Mouse (Mus musculus): ENCODE measurements around the gene Ppp2r5d. TPM values are rescaled to one million over a fixed set of nuclear protein-coding genes. Genes with fewer than 3 reads are reported as not detected.

Ppp2r5d gene
- polyA plus RNA-seq, 1 experiment from 2014 or later: 111 TPM

DNA sequence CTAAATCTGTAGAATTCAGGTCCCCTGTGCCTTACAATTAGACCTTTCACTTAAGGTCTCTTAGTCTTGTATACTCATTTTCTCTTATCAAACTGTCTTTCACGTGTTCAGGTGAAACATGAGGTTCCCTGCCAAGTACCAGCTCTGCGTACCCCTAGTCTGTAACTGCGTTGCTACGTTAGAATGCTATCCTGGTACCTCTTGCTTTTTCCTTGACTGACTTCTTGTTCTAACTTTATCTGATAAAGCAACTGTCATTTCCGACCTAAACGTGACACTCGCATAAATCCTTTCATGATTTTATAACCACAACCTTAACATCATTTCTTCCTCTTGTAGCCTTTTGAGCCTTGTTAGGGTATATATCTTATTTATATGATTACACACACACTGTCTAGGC lies 7.5 kb upstream of the Ppp2r5d start:
- H3K9ac ChIP-seq: peak overlapping the region; percentile 91; the same call in 1 of the 2 replicates
- no peaks in the 10 kb centered on the region for H3K27me3 ChIP-seq
- H3K4me1 ChIP-seq: peaks cover 16% of the 10 kb centered on the region
- H3K4me3 ChIP-seq (replicated peaks): peak overlapping the region; percentile 100
- no peaks in the 10 kb centered on the region for H3K9me3 ChIP-seq
- H3K36me3 ChIP-seq (replicated peaks): peaks cover 33% of the 10 kb centered on the region
- peak overlapping the region; percentile 100 for H3K4me2 ChIP-seq
- no peak overlapping the region for H3K27ac ChIP-seq
- 80% methylated on average over 7 of the region's 7 CpGs for whole genome bisulfite sequencing
- no peak for ATAC-seq (ENCODE audit: low FRiP score)

DNA sequence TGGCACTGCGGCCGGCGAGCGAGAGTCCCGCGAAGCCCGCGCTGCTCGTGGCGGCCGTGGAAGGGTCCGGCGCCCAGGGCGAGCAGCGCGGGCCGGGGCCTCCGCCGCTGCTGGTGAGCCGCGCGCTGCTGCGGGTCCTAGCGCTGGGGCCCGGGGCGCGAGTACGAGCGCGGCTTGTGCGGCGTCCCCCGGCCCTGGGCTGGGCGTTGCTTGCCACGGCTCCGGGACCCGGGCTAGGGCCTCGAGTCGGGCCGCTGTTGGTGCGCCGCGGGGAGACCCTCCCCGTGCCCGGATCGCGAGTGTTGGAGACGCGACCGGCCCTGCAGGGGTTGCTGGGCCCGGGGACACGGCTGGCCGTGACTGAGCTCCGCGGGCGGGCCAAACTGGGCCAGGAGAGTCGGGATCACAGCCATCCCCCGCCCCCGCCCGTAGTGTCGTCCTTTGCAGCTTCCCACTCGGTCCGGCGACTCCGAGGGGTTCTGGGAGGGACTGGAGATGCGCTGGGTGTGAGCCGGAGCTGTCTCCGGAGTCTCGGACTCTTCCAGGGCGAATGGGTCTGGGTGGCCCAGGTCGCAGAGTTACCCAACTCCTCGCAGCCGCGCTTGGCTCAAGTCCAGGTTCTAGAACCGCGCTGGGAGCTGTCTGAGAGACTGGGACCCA lies 6.8 kb upstream of the Ppp2r5d start:
- Histone ChIP-seq H3K9ac (peak overlapping the region; percentile 91), H3K27me3 (no peaks in the 10 kb centered on the region), H3K4me3 (replicated peaks) (peak overlapping the region; percentile 100), H3K36me3 (replicated peaks) (peaks cover 28% of the 10 kb centered on the region), H3K9me3 (no peaks in the 10 kb centered on the region), H3K27ac (peak overlapping the region; percentile 60), H3K4me1 (peaks cover 16% of the 10 kb centered on the region), H3K4me2 (peak overlapping the region; percentile 100)
- no peak; the same call in none of the 2 replicates for ATAC-seq (ENCODE audit: low FRiP score)
- WGBS: 1% methylated on average over 52 of the region's 76 CpGs

DNA sequence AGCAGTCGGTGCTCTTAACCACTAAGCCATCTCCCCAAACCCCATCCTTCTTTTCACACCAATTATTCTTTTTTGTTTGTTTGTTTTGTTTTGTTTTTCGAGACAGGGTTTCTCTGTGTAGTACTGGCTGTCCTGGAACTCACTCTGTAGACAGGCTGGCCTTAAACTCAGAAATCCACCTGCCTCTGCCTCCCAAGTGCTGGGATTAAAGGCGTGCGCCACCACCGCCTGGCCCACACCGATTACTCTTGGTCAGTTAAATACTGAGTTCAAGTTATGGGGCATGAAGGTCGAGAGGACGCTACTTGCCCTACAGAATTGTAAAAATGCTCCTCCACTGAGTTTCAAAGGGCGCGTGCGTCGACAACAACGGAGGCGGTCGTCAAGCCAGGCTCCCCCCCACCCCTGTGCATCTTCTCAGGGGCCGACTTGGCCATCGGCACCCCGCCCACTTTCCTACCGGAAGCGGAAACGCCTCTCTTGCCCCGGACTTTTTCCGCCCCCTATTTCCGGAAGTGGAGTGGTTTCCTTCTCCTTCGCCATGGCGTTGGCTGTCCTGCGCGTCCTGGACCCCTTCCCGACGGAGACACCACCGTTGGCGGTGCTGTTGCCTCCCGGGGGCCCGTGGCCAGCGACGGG lies 6.2 kb upstream of the Ppp2r5d start, which contains the start of gene Pex6:
Gene Pex6, plus strand, starts transcription at position 505 of the 639 bp plus-strand sequence.
- Histone ChIP-seq H3K4me2 (peak within 1 kb of the TSS; percentile 100), H3K9ac (peak within 1 kb of the TSS; percentile 91), H3K27ac (peak within 1 kb of the TSS; percentile 82), H3K27me3 (no peaks in the 10 kb centered on the region), H3K36me3 (replicated peaks) (peaks cover 23% of the 10 kb centered on the region), H3K4me3 (replicated peaks) (peak within 1 kb of the TSS; percentile 100), H3K4me1 (peaks cover 19% of the 10 kb centered on the region), H3K9me3 (no peaks in the 10 kb centered on the region)
- ATAC-seq (ENCODE audit: low FRiP score): peak; percentile 93
- 10% methylated on average over 36 of the region's 36 CpGs for WGBS

DNA sequence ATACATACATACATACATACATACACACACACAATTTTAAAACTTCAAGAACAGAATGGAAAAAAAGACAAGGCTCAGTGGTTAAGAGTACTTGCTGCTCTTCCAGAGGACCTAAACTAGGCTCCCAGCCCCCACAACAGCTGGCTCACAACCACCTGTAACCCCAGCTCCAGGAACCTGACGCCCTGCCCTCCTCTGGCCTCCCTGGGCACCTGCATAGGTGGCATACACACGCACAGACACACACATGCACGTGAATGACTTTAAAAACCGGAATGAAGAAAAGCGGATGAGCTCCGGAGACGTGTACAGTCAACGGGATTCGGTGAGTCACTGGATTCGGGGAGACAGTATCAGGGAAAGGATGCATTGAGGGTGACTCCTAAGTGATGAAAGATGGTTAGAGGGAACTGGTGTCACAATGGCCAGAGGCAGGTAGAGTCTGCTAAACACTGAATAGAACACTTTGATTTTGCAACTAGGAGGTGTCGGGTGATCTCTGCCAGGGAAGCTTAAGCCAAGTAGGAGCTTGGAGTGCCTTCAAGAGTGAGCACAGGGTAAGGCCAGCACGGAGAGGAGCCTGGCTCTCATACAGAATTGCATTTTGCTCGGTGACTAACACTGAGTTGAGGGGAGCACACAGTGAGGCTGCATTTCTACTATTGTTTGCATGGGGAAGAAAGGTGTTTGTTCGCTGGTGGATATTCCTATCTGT lies 1.6 kb upstream of the Ppp2r5d start:
- Histone ChIP-seq H3K36me3 (replicated peaks) (no peaks in the 10 kb centered on the region), H3K27me3 (no peaks in the 10 kb centered on the region), H3K4me3 (replicated peaks) (no peak overlapping the region), H3K9ac (no peak overlapping the region), H3K9me3 (no peaks in the 10 kb centered on the region), H3K27ac (no peak overlapping the region), H3K4me2 (peak overlapping the region; percentile 11; the same call in 1 of the 2 replicates), H3K4me1 (peaks cover 34% of the 10 kb centered on the region)
- 92% methylated on average over 14 of the region's 14 CpGs for WGBS
- ATAC-seq (ENCODE audit: low FRiP score): no peak

DNA sequence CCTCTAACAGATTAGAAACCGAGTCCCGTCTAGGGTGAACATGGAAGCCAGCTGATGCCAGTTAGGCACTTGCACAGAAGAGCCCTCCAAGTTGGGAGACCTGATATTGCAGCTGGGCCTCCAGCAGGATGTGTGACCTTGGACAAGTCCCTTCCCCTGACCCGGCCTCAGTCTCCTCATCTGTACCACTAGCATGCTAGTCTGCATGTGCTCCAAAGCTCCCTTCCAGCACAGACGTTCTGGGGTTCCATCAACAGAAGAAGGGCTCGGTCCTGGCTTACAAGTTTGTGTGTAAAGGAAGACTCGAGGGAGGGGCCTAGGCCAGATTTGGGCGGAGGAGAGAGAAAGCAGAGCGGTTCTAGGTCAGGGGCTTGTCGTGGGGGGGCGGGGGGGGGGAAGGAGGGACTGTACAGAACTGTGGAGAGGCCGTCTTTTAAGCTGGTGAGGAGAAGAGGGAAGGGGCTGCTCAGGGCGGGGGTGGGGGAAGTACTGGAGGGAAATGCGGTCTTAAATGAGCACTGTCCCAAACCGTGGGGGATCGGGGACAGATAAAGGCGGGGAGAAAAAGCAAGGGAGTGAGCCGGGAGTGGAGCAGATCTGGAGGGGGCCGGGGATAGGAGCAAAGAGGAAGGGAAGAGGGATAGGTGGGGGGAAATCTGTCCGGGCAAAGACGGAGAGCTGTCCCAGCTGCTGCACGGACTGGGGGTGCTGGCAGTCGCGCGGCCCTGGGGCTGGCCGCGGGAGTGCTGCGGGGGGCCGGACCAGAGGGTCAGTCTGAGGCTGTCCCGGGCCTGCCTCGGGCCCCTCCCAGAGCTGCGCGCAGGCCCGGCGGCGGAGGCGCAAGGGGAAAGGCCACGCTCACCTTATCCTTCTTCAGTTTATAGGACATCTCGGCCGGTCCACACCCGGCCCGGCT lies 682 bp downstream of the Ppp2r5d start:
- Histone ChIP-seq H3K4me1 (peaks cover 39% of the 10 kb centered on the region), H3K9ac (peak overlapping the region; percentile 89), H3K36me3 (replicated peaks) (peaks cover 10% of the 10 kb centered on the region), H3K27ac (peak overlapping the region; percentile 87), H3K4me2 (peak overlapping the region; percentile 70), H3K27me3 (no peaks in the 10 kb centered on the region), H3K4me3 (replicated peaks) (peak overlapping the region; percentile 78), H3K9me3 (no peaks in the 10 kb centered on the region)
- WGBS: 4% methylated on average over 38 of the region's 41 CpGs
- peak; percentile 80 for ATAC-seq (ENCODE audit: low FRiP score)

DNA sequence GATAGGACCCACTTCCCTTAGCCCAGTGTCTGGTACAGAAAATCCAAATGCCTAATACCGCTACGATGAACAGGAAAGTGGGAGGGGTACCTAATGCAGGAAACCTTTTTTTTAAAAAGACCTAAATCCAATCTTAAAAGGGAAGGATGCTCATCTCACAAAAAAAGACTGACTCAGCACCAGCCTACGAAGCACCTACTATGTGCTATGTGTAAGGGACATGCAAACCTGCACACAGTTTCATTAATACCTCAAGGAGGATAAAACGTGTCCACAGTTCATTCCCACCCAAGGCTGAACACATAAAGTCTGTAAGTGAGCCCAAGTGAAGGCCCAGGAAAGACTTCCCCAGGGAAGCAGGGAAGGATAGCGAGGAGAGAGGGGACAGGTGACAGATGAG lies 2.4 kb downstream of the Ppp2r5d start:
- Histone ChIP-seq H3K36me3 (replicated peaks) (peaks cover 26% of the 10 kb centered on the region), H3K9ac (peak overlapping the region; percentile 89), H3K4me2 (peak overlapping the region; percentile 70), H3K4me1 (peaks cover 39% of the 10 kb centered on the region), H3K4me3 (replicated peaks) (no peak overlapping the region), H3K9me3 (no peaks in the 10 kb centered on the region), H3K27ac (no peak overlapping the region), H3K27me3 (no peaks in the 10 kb centered on the region)
- 93% methylated on average over 5 of the region's 5 CpGs for WGBS
- no peak for ATAC-seq (ENCODE audit: low FRiP score)

DNA sequence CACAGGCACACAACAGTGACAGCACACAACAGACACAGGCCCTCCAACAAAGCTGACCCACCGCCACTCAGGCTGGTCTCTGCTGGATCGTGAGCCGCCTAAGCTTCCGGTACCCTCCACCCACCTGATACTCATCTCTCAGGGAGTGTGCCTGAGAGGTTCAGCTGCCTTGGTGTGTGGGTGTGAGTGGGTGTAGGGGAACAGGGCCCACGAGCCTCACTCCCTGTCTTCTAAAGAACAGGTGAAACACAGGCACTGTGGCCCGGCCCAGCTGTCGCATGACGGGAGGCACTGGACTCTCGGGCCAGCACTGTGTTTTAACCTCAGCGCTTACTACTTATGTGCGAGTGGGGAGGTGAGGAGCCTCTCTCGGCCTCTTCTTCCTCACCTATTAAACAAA lies 2.8 kb downstream of the Ppp2r5d start:
- H3K4me3 ChIP-seq (replicated peaks): no peak overlapping the region
- WGBS: 86% methylated on average over 12 of the region's 12 CpGs
- H3K9me3 ChIP-seq: no peaks in the 10 kb centered on the region
- peak overlapping the region; percentile 25; the same call in 1 of the 2 replicates for H3K9ac ChIP-seq
- no peaks in the 10 kb centered on the region for H3K27me3 ChIP-seq
- H3K4me2 ChIP-seq: 0 out of 2 replicates have a peak overlapping the region, but pooled peaks have one; percentile 70
- H3K36me3 ChIP-seq (replicated peaks): peaks cover 26% of the 10 kb centered on the region
- peaks cover 39% of the 10 kb centered on the region for H3K4me1 ChIP-seq
- H3K27ac ChIP-seq: no peak overlapping the region
- no peak for ATAC-seq (ENCODE audit: low FRiP score)

DNA sequence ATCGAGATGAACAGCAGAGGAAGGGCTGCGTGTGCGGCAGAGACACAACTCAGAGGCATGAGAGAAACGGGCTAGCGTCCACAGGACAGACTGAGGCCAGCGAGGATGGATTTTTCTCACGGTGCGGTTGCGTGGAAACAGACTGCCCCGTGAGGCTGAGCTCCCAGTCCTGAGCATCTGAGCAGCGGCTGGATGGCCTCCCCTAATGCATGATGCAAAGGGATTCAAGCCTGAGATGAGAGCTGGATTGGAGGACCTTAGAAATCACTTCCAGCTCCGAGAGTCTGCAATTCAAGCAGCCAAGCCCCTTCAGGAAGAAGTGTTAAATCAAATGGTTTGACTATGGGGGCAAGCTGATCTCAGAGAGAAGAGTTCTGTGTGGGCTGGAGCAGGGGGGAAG lies 3.4 kb downstream of the Ppp2r5d start:
- Histone ChIP-seq H3K9me3 (no peaks in the 10 kb centered on the region), H3K4me2 (no peak overlapping the region), H3K9ac (peak overlapping the region; percentile 25; the same call in 1 of the 2 replicates), H3K36me3 (replicated peaks) (peaks cover 28% of the 10 kb centered on the region), H3K27ac (no peak overlapping the region), H3K4me3 (replicated peaks) (no peak overlapping the region), H3K27me3 (no peaks in the 10 kb centered on the region), H3K4me1 (peaks cover 38% of the 10 kb centered on the region)
- no peak for ATAC-seq (ENCODE audit: low FRiP score)
- 89% methylated on average over 12 of the region's 12 CpGs for WGBS

DNA sequence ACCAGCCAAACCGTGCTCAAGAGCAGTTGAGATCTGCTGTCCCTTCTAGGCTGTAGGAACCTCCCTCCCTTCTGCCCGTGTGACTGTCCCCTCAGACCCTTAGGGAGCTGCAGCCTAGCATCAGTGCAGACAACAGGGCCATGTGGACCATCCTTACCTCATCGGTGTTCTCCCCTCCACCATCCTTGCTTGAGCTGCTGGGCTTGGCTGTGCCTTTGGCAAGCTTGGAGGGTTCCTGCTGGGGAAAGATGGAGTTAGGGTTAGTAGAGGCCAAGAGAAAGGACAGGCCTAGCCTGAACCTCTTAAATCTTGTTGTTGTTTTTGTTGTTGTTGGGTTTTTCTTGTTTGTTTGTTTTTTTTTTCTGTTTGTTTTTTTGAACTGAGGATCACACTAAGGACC lies 5.0 kb downstream of the Ppp2r5d start:
- 90% methylated on average over 3 of the region's 3 CpGs for WGBS

DNA sequence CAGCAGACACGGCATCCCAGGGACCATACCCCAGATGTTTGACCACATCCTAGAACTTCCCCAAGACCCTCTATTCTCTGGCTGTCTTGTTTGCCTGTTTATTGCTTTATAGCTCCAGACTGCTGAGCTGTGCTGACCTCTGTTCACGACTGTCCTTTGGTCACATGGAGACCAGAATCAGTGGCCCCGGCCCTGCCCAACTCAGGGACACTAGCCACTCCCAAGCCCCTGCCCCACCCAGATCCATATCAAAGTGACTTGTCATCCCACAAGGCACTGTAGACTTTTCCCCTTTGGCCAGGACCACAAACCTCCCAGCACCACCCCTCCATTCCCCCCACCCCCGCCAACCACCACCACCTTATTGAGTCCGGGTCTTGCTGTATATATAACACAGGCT lies 5.7 kb downstream of the Ppp2r5d start:
- WGBS: 83% methylated on average over 5 of the region's 5 CpGs
- no peak for ATAC-seq (ENCODE audit: low FRiP score)
- Histone ChIP-seq H3K9me3 (no peaks in the 10 kb centered on the region), H3K27me3 (no peaks in the 10 kb centered on the region), H3K4me2 (no peak overlapping the region), H3K27ac (no peak overlapping the region), H3K9ac (no peak overlapping the region), H3K36me3 (replicated peaks) (peaks cover 37% of the 10 kb centered on the region), H3K4me3 (replicated peaks) (no peak overlapping the region), H3K4me1 (peaks cover 31% of the 10 kb centered on the region)

More for the DNA sequence above, 5.0 kb downstream of the Ppp2r5d start:
- Histone ChIP-seq H3K4me3 (replicated peaks) (no peak overlapping the region), H3K27me3 (no peaks in the 10 kb centered on the region), H3K9ac (no peak overlapping the region), H3K36me3 (replicated peaks) (peaks cover 37% of the 10 kb centered on the region), H3K4me2 (no peak overlapping the region), H3K27ac (no peak overlapping the region), H3K9me3 (no peaks in the 10 kb centered on the region), H3K4me1 (peaks cover 31% of the 10 kb centered on the region)
- ATAC-seq (ENCODE audit: low FRiP score): no peak

DNA sequence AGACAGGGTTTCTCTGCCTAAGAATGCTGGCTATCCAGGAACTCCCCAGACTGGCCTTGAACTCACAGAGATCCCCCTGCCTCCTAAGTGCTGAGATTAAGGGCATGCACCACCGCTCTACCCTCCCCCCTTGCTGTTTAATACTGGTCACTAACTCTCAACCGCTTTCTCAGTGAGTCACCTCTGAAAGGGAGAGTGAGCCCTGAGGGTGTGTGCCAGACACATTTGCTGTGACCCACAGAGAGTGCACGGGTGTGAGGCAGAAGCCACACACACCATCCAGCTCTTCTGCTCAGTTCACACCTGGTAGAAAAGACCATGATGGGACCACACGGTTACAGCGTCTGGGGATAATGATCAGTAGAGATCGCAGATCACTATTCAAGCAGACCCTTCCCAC lies 6.4 kb downstream of the Ppp2r5d start:
- Histone ChIP-seq H3K27me3 (no peaks in the 10 kb centered on the region), H3K36me3 (replicated peaks) (peaks cover 42% of the 10 kb centered on the region), H3K4me2 (no peak overlapping the region), H3K4me1 (peaks cover 24% of the 10 kb centered on the region), H3K27ac (no peak overlapping the region), H3K9me3 (no peaks in the 10 kb centered on the region), H3K9ac (no peak overlapping the region), H3K4me3 (replicated peaks) (no peak overlapping the region)
- ATAC-seq (ENCODE audit: low FRiP score): no peak
- WGBS: 88% methylated on average over 6 of the region's 6 CpGs
